Mouse (Mus musculus) MEL (cell line): ENCODE measurements around the gene Ascc2.

Source experiments
- CTCF ChIP-seq, 3 experiments: IDR thresholded peaks in 2 of 3; conservative IDR thresholded peaks in 1 of 3; 2 replicates each; pipeline ENCODE4 v1.5.1; 2011 to 2012; ENCODE audit warnings: low read length in 3 of 3, low read depth in 2 of 3, mild to moderate bottlenecking in 2 of 3, improper control_type of control experiment in 1 of 3, inconsistent platforms in 1 of 3, mixed read lengths in 1 of 3, moderate library complexity in 1 of 3; ENCODE audit not compliant: control insufficient read depth in 1 of 3, insufficient read depth in 1 of 3, poor library complexity in 1 of 3, severe bottlenecking in 1 of 3
- GATA1 ChIP-seq: IDR thresholded peaks from 2 replicates; pipeline ENCODE4 v1.6.1; 2011; ENCODE audit warnings: low read depth, low read length, improper control_type of control experiment
- POLR2AphosphoS5 ChIP-seq: IDR thresholded peaks from 2 replicates; pipeline ENCODE4 v1.6.1; 2012; ENCODE audit warnings: low read depth, borderline replicate concordance, mild to moderate bottlenecking, inconsistent platforms, low read length, moderate library complexity, mixed read lengths

DNA sequence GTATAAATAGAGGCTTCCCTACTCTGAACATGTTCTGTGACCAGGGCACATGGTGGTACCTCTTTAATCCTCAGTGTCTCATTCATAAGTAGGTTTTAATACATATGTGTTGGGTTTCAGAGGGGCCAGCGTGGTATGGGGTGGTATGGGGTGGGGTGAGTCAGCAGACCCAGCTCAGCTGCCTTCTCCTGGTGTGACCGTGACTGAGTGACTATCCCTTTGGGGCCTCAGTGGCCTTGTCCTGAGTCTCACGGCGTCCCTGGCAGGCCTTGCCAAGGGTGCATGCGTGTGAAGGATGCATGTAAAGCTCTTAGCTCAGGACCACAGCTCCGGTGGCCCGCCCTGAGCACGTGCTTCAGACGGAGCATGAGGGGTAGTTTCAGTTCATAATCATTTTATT lies 82.4 kb downstream of the Ascc2 start:
- TF ChIP-seq CTCF (IDR thresholded peaks at IDR 0.05 in 2 of 3, conservative IDR thresholded peaks at IDR 0.05 in 1 of 3; ENCODE audit: control insufficient read depth in 1 of 3, insufficient read depth in 1 of 3, low read depth in 2 of 3, low read length in 3 of 3, poor library complexity in 1 of 3, severe bottlenecking in 1 of 3) (no peak), POLR2AphosphoS5 (no peak), GATA1 (no peak)
